Mouse (Mus musculus) heart, embryonic 16.5 days (tissue): ENCODE measurements around the gene Ehd2. TPM values are rescaled to one million over a fixed set of nuclear protein-coding genes. Genes with fewer than 3 reads are reported as not detected.
A peak's percentile ranks its signal among the peaks of the same experiment; 100 is the strongest.

Experiments used
- ATAC-seq: fragments of 200-750 bp; cut with Nextera tagmentation; replicated peaks from 2 replicates; pipeline ENCODE4 v1.8.0; 2017; ENCODE audit warnings: moderate number of reproducible peaks; ENCODE audit not compliant: insufficient read depth, low FRiP score; ENCODE audit errors: extremely low read depth
- H3K27ac ChIP-seq: fragments of 300-500 bp; sonication (generic); 2 replicates; pipeline ENCODE4 v1.5.1; 2014; ENCODE audit warnings: mild to moderate bottlenecking, low read length, control low read depth, moderate library complexity
- H3K27me3 ChIP-seq: fragments of 300-500 bp; sonication (generic); 2 replicates; pipeline ENCODE4 v1.6.1; 2014; ENCODE audit warnings: low read length, mixed read lengths; ENCODE audit not compliant: control insufficient read depth, insufficient read depth
- H3K36me3 ChIP-seq: fragments of 300-500 bp; sonication (generic); 2 replicates; pipeline ENCODE4 v1.6.1; 2014; ENCODE audit not compliant: control insufficient read depth, insufficient read depth
- H3K4me1 ChIP-seq: fragments of 300-500 bp; sonication (generic); 2 replicates; pipeline ENCODE4 v1.6.1; 2014; ENCODE audit warnings: low read length, mixed read lengths; ENCODE audit not compliant: control insufficient read depth, insufficient read depth
- H3K4me2 ChIP-seq: fragments of 300-500 bp; sonication (generic); 2 replicates; pipeline ENCODE4 v1.6.1; 2014; ENCODE audit warnings: low read depth, mild to moderate bottlenecking, control low read depth, low read length
- H3K4me3 ChIP-seq: fragments of 300-500 bp; sonication (generic); 2 replicates; pipeline ENCODE4 v1.5.1; 2014; ENCODE audit warnings: mild to moderate bottlenecking, control low read depth, low read length
- H3K9ac ChIP-seq: fragments of 300-500 bp; sonication (generic); 2 replicates; pipeline ENCODE4 v1.6.1; 2014; ENCODE audit warnings: low read length, control low read depth
- H3K9me3 ChIP-seq: fragments of 300-500 bp; sonication (generic); replicated peaks from 2 replicates; pipeline ENCODE4 v1.6.1; 2016; ENCODE audit warnings: low read length; ENCODE audit not compliant: control insufficient read depth
- WGBS: fragments of 180-500 bp; shearing (Covaris S2); extraction: QIAGEN DNeasy Blood & Tissue Kit; methylation state at CpG from one replicate; pipeline ENCODE4 v1.1.7; 2014; 5-methylcytosine and 5-hydroxymethylcytosine counted together
- polyA plus RNA-seq: library from polyadenylated mRNA; unstranded; fragments of >200 nt; fragmentation: Nextera tagmentation; extraction: Ambion mirVana; gene quantifications from 2 replicates; pipeline ENCODE4 v1.2.1, GENCODE M21; 2015

The Ehd2 gene
- polyA plus RNA-seq, 1 experiment from 2014 or later = 61.8 TPM

GRCm38 (mm10) chr7:16005020-16005419 lies 37.7 kb upstream of the Ehd2 start:
- H3K9me3 ChIP-seq = no peaks in the 10 kb centered on the region
- no peak overlapping the region for H3K4me3 ChIP-seq
- H3K27me3 ChIP-seq = no peaks in the 10 kb centered on the region
- H3K27ac ChIP-seq = no peak overlapping the region
- WGBS = 74% methylated on average over 3 of the region's 3 CpGs
- no peaks in the 10 kb centered on the region for H3K36me3 ChIP-seq
- no peak; the same call in 1 of the 2 replicates for ATAC-seq
- peaks cover 31% of the 10 kb centered on the region for H3K4me1 ChIP-seq
- no peak overlapping the region for H3K9ac ChIP-seq
- H3K4me2 ChIP-seq = no peak overlapping the region

- peaks cover 31% of the 10 kb centered on the region for H3K4me1 ChIP-seq
- no peak overlapping the region for H3K4me2 ChIP-seq
- peaks cover 1% of the 10 kb centered on the region; the same call in 1 of the 2 replicates for H3K36me3 ChIP-seq
- H3K9ac ChIP-seq = no peak overlapping the region
- peak overlapping the region; percentile 14; the same call in 1 of the 2 replicates for H3K27ac ChIP-seq
- H3K27me3 ChIP-seq = no peaks in the 10 kb centered on the region
- ATAC-seq = no peak
- no peak overlapping the region for H3K4me3 ChIP-seq
- 66% methylated on average over 12 of the region's 12 CpGs for WGBS
- no peaks in the 10 kb centered on the region for H3K9me3 ChIP-seq
These were observed 37.0 kb upstream of the Ehd2 start for GRCm38 (mm10) chr7:16004177-16004856.

- ATAC-seq = no peak
- 59% methylated on average over 4 of the region's 4 CpGs for WGBS
- Histone ChIP-seq H3K4me1 (peaks cover 31% of the 10 kb centered on the region), H3K9ac (no peak overlapping the region), H3K4me2 (no peak overlapping the region), H3K27ac (peak overlapping the region; percentile 86; the same call in 1 of the 2 replicates), H3K27me3 (no peaks in the 10 kb centered on the region), H3K4me3 (no peak overlapping the region), H3K36me3 (peaks cover 7% of the 10 kb centered on the region), H3K9me3 (no peaks in the 10 kb centered on the region)
These were observed 35.7 kb upstream of the Ehd2 start for GRCm38 (mm10) chr7:16003032-16003431.

- peak overlapping the region; percentile 56; the same call in 1 of the 2 replicates for H3K9ac ChIP-seq
- no peak overlapping the region for H3K4me3 ChIP-seq
- H3K4me2 ChIP-seq = peak overlapping the region; percentile 28; the same call in 1 of the 2 replicates
- ATAC-seq = peak; percentile 76
- peaks cover 31% of the 10 kb centered on the region for H3K4me1 ChIP-seq
- no peaks in the 10 kb centered on the region for H3K27me3 ChIP-seq
- H3K9me3 ChIP-seq = no peaks in the 10 kb centered on the region
- peaks cover 7% of the 10 kb centered on the region for H3K36me3 ChIP-seq
- peak overlapping the region; percentile 86 for H3K27ac ChIP-seq
- WGBS = 37% methylated on average over 5 of the region's 5 CpGs
These were observed 34.8 kb upstream of the Ehd2 start for GRCm38 (mm10) chr7:16002171-16002570.

- ATAC-seq = no peak; the same call in 1 of the 2 replicates
- Histone ChIP-seq H3K27ac (peak overlapping the region; percentile 86), H3K4me1 (peaks cover 31% of the 10 kb centered on the region), H3K4me2 (peak overlapping the region; percentile 17; the same call in 1 of the 2 replicates), H3K36me3 (peaks cover 7% of the 10 kb centered on the region), H3K4me3 (no peak overlapping the region), H3K9me3 (no peaks in the 10 kb centered on the region), H3K27me3 (no peaks in the 10 kb centered on the region), H3K9ac (peak overlapping the region; percentile 56; the same call in 1 of the 2 replicates)
- 85% methylated on average over 1 of the region's 1 CpGs for WGBS
These were observed 34.3 kb upstream of the Ehd2 start for GRCm38 (mm10) chr7:16001691-16002090.

GRCm38 (mm10) chr7:15993789-15994188 lies 26.4 kb upstream of the Ehd2 start:
- Histone ChIP-seq H3K27ac (no peak overlapping the region), H3K27me3 (no peaks in the 10 kb centered on the region), H3K9me3 (no peaks in the 10 kb centered on the region), H3K4me3 (no peak overlapping the region), H3K36me3 (peaks cover 30% of the 10 kb centered on the region), H3K4me1 (no peaks in the 10 kb centered on the region), H3K9ac (no peak overlapping the region), H3K4me2 (no peak overlapping the region)
- no peak for ATAC-seq
- WGBS = 86% methylated on average over 4 of the region's 4 CpGs

GRCm38 (mm10) chr7:15993152-15993551 lies 25.8 kb upstream of the Ehd2 start:
- Histone ChIP-seq H3K4me2 (no peak overlapping the region), H3K4me3 (no peak overlapping the region), H3K27ac (no peak overlapping the region), H3K36me3 (peaks cover 35% of the 10 kb centered on the region), H3K27me3 (no peaks in the 10 kb centered on the region), H3K9ac (no peak overlapping the region), H3K9me3 (no peaks in the 10 kb centered on the region), H3K4me1 (no peaks in the 10 kb centered on the region)
- 68% methylated on average over 3 of the region's 3 CpGs for WGBS
- no peak for ATAC-seq

- ATAC-seq = no peak
- no peaks in the 10 kb centered on the region for H3K27me3 ChIP-seq
- peaks cover 43% of the 10 kb centered on the region for H3K36me3 ChIP-seq
- H3K4me1 ChIP-seq = no peaks in the 10 kb centered on the region
- no peak overlapping the region for H3K27ac ChIP-seq
- no peak overlapping the region for H3K4me3 ChIP-seq
- no peak overlapping the region for H3K9ac ChIP-seq
- no peaks in the 10 kb centered on the region for H3K9me3 ChIP-seq
- H3K4me2 ChIP-seq = no peak overlapping the region
- 87% methylated on average over 3 of the region's 3 CpGs for WGBS
These were observed 24.4 kb upstream of the Ehd2 start for GRCm38 (mm10) chr7:15991764-15992163.

- ATAC-seq = no peak
- Histone ChIP-seq H3K4me2 (no peak overlapping the region), H3K9ac (no peak overlapping the region), H3K4me1 (no peaks in the 10 kb centered on the region), H3K4me3 (no peak overlapping the region), H3K27me3 (no peaks in the 10 kb centered on the region), H3K36me3 (peaks cover 32% of the 10 kb centered on the region), H3K27ac (no peak overlapping the region), H3K9me3 (no peaks in the 10 kb centered on the region)
- whole genome bisulfite sequencing = 88% methylated on average over 16 of the region's 16 CpGs
These were observed 20.4 kb upstream of the Ehd2 start for GRCm38 (mm10) chr7:15987661-15988356.
